8 mouse cellular contexts compared by ENCODE assay signal in the genomic region with DNA sequence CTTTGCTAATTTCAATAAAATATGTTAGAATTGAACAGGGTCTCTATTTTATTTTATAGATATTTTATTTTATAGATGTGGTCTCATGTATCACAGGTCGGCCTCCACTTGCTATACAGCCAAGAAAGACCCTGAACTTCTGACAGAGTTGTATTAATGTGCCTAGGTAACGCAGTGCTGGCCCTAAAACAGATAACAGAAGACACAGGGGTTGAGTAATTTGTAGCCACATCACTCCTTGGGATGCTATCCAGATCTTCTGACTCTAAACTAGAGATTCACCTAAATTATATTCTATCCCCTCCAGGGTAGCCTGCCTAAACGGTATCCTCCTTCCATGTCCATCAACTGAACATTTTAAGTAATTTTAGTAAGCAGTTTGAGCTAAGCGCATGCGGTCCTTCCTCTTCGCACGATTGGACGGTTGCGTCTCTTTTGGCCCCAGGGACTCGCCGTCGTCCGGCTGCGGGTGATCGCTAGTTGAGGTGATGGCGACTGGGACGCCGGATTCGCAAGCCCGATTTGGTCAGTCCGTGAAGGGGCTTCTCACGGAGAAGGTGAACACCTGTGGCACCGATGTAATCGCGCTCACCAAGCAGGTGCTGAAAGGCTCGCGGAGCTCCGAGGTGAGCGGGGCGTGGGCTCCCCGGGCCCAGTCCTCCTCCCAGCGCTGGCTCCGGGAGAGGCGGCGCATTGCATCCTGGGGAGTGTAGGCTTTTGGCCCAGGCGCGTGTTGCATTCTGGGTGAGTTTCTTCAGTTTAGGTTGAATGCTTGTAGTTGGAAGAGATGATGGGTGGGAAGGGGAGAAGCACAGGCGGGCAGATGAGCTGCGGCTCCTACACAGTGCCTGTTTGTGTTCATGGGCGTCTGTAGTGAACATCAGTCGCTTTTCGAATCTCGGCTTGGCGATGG. TPM values are rescaled to one million over a fixed set of nuclear protein-coding genes. Genes with fewer than 3 reads are reported as not detected.
DNase-seq lines count a peak whose midpoint lies in the region; ATAC-seq lines count a peak whose summit lies in the region.

Gene Borcs7, plus strand, starts transcription at position 447 of the 913 bp plus-strand sequence.

- 4% methylated on average over 44 of the region's 44 CpGs for WGBS in hindbrain, embryonic 16.5 days
- 8% methylated on average over 29 of the region's 44 CpGs for WGBS in macrophage (ENCODE audit: missing documents)

- H3K27ac ChIP-seq in hindbrain, embryonic 16.5 days (ENCODE audit: low read depth, low read length), result peak within 1 kb of the TSS; percentile 92
- H3K27ac ChIP-seq in macrophage, result peak within 1 kb of the TSS; percentile 64

- 0 out of 2 replicates have a peak, but pooled peaks cover 3% of the 10 kb centered on the region for H3K36me3 ChIP-seq in hindbrain, embryonic 16.5 days (ENCODE audit: control insufficient read depth, insufficient read depth, low read length)
- no peaks in the 10 kb centered on the region for H3K36me3 ChIP-seq in macrophage (ENCODE audit: inconsistent target)

- H3K9ac ChIP-seq in hindbrain, embryonic 16.5 days (ENCODE audit: low read depth, low read length), result peak within 1 kb of the TSS; percentile 94

- H3K27me3 ChIP-seq in hindbrain, embryonic 16.5 days (replicated peaks; ENCODE audit: control insufficient read depth, insufficient read depth, low read length), result no peaks in the 10 kb centered on the region

- ATAC-seq in hindbrain, embryonic 16.5 days, result peak; percentile 97

- peaks cover 5% of the 10 kb centered on the region; the same call in 1 of the 2 replicates for H3K79me2 ChIP-seq in macrophage (ENCODE audit: inconsistent target)

- peak within 1 kb of the TSS; percentile 56 for H3K4me2 ChIP-seq in hindbrain, embryonic 16.5 days (ENCODE audit: low read length)

- peak; percentile 77 for DNase-seq in T-cell, adult 2 months (ENCODE audit: low spot score)
- peak; percentile 94 to 97 for DNase-seq in cerebellum, postnatal 36 days
- peak; percentile 88 for DNase-seq in gastrocnemius, adult 18-20 months (ENCODE audit: low spot score)
- DNase-seq in left cerebral cortex, adult 18-20 months (ENCODE audit: low spot score in 2 of 2), result peak; percentile 94 to 95
- peak; percentile 95 for DNase-seq in right cerebral cortex, adult 18-20 months
- peak; percentile 66 for DNase-seq in urinary bladder, postnatal 10 days (ENCODE audit: low spot score)

- H3K9me3 ChIP-seq in hindbrain, embryonic 16.5 days (ENCODE audit: control insufficient read depth, low read length), result no peaks in the 10 kb centered on the region

- H3K4me3 ChIP-seq in hindbrain, embryonic 16.5 days (ENCODE audit: low read length), result peak within 1 kb of the TSS; percentile 69
- peak within 1 kb of the TSS; percentile 42 for H3K4me3 ChIP-seq in macrophage (ENCODE audit: inconsistent target)

- peaks cover 10% of the 10 kb centered on the region for H3K4me1 ChIP-seq in hindbrain, embryonic 16.5 days (ENCODE audit: control insufficient read depth, insufficient read depth, low read depth, low read length)

RNA-seq across cellular contexts. Expression of gene Borcs7, which starts in this region (rescaled TPM):
- 10 to 100 TPM; 12.3 to 12.6 TPM for total RNA-seq in gastrocnemius, adult 18-20 months (2021)
- 24.1 and 26.7 TPM in 2 replicates for polyA plus RNA-seq in hindbrain, embryonic 16.5 days (2015; fragmentation: Nextera tagmentation; extraction: Ambion mirVana)
- 10 to 100 TPM; 20.7 to 21.6 TPM for total RNA-seq in left cerebral cortex, adult 18-20 months (2021)
- total RNA-seq in macrophage (2018; cell fraction: chromatin; rRNA removed), result 1 to 10 TPM; 1.1 to 7.0 (median 3.6) TPM
- 1 to 10 TPM; 5.3 to 8.8 (median 7.2) TPM for total RNA-seq in macrophage (2018; cell fraction: cytosol; rRNA removed)
- total RNA-seq in macrophage (2018; cell fraction: nucleus; rRNA removed), result 10 to 100 TPM in 1 of 26 experiments, 1 to 10 TPM in 25; 1.7 to 11.0 (median 4.5) TPM
- polyA plus RNA-seq in macrophage (2018), result 7.6 to 10.9 TPM (median 7.8 TPM) in 3 replicates

Comparison
In these comparisons a context has a peak if more than half of its experiments do, and no peak if none do; other contexts are left out.
1. Peak in every context shown above with its lines: DNase-seq, ATAC-seq, H3K4me3 ChIP-seq and H3K27ac ChIP-seq.